Mouse (Mus musculus): ENCODE results near the gene Lrrc1.

The Lrrc1 gene

DNA sequence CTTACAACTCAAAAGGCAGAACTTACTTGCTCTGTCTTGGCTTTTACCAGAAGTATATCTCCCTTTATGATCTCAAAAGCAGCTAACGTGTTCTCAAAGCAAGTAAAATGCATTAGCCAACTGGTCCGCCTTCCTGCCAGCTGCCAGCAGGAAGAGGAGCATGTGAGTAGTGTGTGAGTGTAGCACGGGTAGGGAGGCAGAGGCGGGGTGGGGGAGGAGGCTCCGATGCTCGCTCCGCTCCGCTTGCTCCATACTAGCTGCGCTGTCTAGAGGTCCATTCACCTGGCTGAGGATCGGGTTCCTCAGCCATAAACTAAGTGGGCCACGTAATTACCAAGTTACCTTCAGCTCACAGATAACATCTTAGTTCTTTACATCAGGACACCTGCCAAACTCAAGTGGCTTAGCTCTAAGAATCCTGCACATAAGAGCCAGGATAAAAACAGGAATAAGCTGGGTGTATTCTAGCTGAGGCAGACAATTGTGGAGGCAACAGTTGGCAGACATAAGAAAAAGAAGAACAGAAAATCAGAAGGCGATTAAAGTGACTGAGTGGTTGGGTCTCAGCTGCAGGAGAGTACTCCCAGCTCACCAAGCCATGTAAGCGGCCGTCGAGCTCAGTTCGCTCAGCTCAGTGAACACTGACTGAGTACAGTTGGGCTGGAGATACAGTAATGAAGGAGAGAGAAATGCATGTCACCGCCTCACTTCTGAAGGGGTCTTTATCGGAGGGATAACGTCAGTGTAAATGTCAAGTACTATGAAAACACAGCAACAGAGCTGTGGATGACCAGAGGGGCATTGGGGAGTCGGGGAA is 74.7 kb downstream of the Lrrc1 start:
- no peak for DNase-seq (ENCODE audit: extremely low read depth, insufficient read length, low spot score)

DNA sequence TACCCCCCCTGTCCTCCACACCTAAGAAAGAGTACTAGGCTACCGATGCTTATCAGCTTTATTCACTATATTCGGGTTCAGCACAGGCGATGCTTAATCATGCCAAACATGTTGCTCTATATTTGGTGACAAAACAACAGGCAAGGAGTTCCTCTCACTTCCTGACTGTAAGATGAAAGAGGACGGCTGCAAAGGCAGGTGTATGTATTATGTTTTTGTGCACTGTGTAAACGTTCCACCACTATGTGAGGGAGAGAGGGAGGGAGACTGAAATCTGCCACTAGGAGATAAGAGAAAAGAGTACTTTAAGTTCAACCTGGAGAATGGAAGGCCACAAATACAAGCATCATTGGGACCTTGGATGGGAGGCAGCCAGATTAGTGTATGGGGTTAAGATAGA is 77.7 kb downstream of the Lrrc1 start:
- no peak for DNase-seq (ENCODE audit: extremely low read depth, insufficient read length, low spot score)

DNA sequence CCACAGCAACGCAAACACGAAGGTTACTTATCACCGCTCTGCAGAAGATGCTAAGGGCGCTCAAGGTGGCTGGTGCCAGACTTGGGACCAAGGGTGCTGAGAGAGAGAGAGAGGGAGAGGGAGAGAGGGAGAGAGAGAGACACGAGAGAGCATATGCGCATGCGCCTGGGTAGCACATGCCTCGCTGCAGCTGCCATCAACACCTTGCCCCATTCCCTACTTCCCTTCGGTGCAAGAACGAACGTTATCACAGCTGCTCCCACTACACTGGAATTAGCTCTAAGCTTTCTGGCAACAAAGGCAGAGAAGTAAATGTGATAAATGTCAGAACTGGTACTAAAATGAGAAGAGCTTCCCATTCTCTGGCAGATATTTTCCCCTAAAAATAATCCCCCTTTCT is 79.3 kb downstream of the Lrrc1 start:
- no peak for DNase-seq (ENCODE audit: extremely low read depth, insufficient read length, low spot score)

DNA sequence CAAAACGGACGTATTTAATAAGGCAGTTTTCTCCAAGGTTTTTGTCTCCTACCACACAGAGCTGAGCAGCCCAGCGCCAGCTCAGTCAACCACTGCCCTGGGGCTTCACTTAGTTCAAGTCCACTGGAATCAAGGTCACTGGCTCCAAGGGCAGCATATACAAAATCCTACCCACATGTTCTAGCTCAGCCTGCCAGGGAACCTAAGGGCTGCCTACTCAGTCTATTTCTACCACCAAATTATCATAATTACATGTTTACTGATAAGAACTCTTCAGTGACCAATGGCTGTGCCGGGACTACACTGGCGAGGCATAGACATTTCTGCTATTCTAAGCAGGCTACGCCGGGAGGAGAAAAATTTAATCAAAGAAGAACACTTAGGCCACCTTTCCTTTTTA is 80.8 kb downstream of the Lrrc1 start:
- DNase-seq (ENCODE audit: extremely low read depth, insufficient read length, low spot score) = no peak

DNA sequence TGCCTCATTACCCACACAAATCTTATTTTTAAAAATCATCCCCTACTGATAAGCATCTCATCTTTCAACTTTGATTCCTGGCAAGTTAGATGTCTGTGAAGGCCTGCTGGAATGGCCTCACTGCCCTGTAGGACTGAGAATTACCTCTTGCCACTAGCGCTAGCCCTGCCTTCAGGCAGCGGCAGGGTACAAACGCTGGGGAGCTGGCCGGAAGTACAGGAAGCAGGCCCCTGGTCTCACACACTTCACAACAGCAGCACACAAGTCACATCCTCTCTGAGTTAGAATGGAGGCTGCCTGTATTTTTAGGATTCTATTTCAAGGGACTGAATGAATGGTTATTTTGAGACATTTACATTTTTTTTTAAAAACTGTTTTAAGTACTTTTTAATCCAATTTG is 81.5 kb downstream of the Lrrc1 start:
- DNase-seq (ENCODE audit: extremely low read depth, insufficient read length, low spot score) = no peak

DNA sequence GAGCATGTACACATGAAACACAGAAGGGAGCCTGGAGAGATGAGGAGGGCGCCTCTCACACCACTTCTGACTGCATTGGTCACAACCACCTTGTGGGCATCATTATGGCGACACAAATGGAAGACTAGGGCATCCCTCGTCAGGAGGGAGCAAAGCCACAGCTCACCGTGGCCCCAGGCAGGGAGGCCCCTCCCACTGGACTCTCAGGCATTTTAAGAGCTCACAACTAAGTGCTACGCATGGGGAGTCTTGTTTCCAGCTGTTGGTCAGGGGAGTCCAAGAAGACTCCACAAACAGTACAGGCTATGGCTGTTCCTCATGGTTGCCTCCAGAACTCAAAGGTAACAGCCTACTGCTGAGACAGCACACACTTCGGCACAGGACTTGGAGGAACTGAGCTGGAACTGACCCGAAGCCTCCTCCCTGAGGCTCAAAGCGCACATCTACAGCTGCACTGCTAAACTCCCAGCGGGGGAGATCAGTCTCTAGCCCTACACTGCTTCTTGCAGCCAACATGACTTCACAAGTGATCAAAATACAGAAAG is 83.2 kb downstream of the Lrrc1 start:
- DNase-seq (ENCODE audit: extremely low read depth, insufficient read length, low spot score) = no peak

DNA sequence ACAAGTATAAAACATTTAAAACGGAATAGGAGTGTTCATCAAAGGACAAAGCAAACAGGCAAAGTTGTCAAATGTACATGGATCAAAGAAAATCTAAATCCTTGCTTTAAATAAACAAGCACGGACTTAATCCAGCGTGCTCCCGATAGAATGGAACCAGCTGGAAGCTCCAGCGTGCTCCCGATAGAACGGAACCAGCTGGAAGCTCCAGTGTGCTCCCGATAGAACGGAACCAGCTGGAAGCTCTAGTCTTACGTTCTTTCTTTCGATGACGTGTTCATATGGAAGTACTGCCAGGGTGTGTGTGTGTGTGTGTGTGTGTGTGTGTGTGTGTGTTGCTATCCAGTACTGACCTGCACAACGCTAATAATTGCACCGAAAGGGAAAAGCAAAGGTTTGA is 84.3 kb downstream of the Lrrc1 start:
- no peak for DNase-seq (ENCODE audit: extremely low read depth, insufficient read length, low spot score)

DNA sequence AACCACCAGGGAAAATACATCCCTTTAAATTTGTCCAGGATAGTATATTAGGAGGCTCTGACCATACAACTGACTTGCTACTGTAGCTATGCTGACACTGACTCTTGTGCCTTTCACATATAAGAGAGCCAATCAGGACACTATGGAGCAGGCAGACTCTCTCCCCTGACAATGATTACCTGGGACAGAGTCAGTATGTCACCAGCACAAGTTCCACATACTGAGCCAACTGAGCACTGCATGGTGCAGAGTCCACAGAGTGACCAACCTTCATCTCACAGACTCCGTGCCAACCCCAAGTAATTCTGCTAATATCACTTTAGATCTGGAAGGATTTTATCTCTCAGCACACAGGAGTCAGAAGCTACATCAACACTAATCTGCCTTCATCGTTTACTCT is 85.3 kb downstream of the Lrrc1 start:
- DNase-seq (ENCODE audit: extremely low read depth, insufficient read length, low spot score) = no peak

DNA sequence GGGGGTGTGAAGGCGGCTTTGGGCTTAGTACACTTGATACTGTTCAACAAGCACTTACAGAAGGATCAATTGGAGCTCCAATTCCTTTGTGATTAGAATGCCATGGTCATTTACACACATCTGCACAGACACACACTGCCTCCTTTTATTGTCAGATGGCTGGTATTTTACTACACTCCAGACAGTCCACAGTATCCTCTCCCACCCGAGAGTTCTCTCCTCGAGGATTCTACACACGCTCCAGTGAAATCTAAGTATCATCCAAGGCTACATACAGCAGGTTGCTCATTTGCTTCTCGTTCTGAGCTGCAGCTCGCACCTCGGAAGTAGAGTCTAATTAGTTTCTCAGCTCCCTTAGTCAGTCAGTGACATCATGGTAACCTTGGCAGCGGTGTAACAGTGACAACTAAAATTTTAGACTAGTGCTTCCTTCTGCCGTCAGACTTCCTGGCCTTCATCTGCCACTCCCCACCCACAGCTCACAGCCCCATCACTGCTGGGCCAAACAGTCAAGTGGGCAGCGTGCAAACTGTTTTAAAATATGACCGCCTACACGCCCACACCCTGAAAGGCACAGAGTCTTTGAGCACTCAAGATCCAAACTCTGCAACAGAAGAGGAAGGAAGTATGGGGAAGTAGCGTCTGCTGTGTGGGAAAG is 88.4 kb downstream of the Lrrc1 start:
- DNase-seq (ENCODE audit: extremely low read depth, insufficient read length, low spot score) = no peak

DNA sequence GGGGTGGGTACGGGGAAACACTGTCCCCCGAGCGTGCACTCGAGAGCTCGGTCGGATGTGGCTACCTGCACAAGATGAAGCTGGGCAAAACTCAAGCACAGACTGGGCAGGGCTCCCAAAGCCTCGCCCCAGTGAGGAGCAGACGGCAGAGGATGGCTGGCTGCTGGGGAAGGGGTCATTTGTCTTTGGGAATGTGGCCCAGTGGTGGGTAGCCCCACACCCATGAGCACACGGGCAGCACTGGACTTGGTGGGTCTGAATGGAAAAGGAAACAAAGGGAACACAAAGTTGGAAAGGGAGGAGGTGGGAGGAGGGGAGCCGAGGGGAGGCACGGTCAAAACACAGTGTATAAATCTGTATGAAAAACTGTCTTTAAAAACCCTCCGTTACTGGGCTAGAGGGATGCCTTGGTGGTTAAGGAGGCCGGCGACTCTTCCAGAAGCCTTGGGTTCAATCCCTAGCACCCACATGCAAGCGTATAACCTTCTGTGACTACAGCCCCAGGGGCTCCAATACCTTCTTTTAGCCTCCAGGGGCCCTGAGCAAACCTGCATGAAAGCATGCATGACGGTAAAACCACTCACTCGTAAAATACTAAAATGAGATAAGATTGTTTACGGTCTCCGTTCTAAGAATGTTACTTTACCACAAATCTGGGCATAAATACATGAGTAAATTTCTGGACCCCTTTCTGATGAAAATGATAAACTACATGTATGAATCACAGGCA is 89.1 kb downstream of the Lrrc1 start:
- DNase-seq (ENCODE audit: extremely low read depth, insufficient read length, low spot score) = no peak

DNA sequence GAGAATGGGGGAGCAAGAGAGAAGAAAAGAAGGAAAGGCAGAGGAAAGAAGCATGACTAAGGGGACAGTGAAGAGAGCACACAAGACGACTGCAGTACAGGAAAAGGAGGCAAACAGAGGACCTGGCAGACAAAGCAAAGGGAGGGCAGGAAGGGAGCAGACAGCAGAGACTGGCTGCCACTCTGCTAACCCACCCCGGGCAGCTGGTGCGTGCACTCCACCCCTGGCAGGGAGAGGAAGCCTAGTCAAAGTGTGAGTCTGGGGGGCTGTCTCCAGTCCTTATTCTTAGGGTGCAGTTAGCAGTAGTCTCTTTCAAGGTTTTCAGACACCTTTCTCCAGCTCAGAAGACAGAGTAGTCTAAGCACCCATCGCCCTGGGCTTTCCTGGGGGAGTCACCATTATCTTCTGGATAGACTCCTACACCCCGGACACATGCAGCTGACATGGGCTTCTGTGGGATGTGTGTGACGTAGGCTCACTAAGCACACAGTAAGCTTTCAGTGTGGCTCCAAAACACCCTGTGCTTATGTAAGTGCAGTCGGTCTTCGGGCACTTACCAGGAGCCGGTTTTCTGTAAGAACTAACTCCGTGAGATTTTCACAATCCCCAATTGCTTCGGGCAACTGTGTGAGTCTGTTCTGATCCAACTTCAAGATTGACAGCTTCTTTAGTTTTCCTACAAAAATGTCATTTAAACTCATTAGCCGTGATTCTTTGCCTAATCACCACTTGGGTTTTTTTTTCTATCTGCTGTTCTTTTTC is 92.4 kb downstream of the Lrrc1 start:
- DNase-seq (ENCODE audit: extremely low read depth, insufficient read length, low spot score) = no peak

DNA sequence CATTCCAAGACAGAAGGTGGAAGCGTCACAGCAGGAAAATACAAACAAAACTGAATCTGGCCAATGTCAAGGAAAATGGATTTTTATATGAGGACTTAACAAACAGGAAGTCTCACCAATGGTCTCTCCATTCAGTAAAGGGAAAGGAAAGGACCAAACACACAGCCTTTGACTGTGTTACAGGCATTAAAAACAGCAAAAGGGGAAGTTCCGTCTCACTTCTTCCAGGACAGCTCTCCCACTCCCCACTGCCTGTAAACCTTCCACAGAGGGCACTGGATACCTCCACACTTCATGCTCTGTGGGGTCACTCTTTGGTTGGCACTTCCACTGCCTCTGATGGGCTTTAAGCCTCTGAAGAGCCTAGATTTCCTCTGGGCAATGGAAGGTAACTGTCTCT is 94.2 kb downstream of the Lrrc1 start:
- no peak for DNase-seq (ENCODE audit: extremely low read depth, insufficient read length, low spot score)

DNA sequence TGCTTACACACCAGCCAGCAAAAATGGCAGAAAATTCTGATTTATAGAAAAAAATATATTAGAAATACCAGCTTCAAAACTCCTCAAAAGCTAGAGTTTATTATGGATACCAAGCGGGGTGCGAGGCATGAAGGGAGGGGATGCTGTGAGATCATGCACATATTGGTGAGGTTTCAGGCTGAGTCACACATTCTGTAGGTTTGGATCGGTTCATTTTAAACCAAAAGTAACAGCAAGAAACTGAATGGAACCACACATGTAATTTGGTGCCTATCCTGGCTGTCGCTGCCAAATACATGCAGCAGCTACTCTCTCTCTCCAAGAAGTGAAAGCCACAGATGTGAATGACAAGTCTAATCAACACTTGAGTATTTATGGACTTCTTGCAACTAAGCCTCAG is 99.8 kb downstream of the Lrrc1 start:
- DNase-seq (ENCODE audit: extremely low read depth, insufficient read length, low spot score) = no peak

DNA sequence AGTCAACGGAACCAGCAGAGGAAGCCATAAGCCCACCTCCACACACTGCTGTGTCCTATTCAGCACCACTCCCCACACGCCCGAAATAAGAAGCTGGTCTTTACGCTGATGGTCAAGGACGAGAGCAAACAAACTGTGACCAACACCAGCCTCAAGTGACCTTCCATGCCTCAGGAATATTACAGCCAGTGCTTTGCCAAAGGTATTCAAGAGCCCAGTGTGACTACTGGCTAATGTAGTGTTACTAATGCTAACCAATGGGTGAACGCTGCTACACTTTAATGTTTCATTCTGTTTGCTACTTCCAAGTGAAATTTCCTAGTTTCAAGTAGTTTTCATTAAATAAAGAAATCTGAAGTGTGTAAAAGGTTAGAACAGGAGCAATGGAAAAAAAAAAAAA is 105.3 kb downstream of the Lrrc1 start:
- DNase-seq (ENCODE audit: extremely low read depth, insufficient read length, low spot score) = no peak

DNA sequence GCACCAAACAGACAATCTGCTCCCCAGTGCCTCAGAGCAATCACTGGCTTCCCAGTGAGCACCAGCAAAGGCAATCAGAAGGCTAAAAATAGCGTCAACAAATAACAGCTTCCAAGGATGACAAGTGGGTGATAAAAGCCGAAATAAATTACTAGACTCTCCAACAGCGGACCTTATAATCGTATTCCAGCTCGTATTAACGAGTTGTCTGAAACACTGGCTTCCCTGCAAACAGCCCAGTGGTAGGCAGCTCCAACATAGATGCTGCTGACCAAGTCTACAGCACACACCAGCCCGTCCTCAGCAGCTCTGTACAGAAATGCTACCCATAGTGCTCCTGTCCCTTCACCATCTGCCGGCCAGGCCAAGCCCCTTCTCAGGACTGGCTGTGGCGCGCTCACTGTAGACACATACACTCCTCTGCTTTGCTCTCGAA is 105.8 kb downstream of the Lrrc1 start:
- no peak for DNase-seq (ENCODE audit: extremely low read depth, insufficient read length, low spot score)

DNA sequence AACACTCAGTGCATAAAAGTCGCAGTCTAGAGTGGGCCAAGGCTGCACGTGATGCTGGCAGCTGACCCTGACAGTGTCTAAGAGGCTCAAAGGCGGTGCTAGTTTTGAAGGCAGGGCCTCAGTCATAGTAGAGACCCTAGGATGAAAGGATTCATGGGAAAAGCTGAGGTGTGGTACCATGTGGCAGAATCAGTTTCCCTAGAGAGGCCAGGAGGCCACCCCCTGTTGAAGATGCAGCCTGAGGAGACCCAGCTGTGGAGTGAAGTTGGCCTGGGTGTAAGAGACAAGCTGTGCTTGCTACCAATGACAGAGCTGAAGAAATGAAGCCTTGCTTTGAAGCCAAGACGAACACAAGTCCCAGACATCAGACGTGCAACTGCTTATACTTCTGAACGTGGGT is 107.5 kb downstream of the Lrrc1 start:
- DNase-seq (ENCODE audit: extremely low read depth, insufficient read length, low spot score) = no peak

DNA sequence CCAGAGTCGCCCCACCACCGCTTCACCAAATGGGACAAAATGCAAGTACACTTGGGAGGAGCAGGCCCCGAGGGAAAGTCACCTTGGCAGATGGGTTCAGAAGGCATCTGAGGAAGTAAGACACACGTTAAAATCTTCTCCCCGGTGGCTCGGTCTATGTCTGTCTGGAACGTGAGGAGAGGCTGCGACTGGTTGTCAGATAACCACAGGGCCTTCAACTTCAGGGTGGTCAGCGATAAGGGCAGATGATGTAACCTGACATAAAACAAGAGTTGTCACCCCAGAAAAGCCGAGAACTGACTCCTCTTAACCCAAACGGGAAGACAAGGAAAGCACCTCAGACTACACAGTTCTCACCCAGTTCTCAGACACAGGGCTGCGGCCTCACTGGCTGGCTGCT is 109.7 kb downstream of the Lrrc1 start:
- DNase-seq (ENCODE audit: extremely low read depth, insufficient read length, low spot score) = no peak

DNA sequence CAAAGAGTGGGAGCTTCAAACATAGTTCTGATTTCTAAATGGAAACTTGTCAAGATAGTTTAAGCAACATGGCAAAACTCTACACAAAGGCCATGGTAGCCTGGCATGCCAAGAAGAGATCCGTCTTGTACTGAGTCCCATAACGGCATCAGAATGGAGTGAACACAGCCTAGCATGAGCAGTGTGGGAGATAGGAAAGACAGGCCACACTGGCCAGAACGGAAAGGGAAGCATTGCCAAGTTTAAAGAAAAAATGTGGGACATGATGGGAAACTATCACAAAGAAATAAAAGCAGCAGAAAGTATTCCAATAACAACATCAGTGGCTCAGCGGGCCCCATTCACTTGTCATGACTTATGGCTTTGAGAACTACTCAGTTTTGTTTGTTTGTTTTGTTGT is 111.2 kb downstream of the Lrrc1 start:
- DNase-seq (ENCODE audit: extremely low read depth, insufficient read length, low spot score) = no peak

DNA sequence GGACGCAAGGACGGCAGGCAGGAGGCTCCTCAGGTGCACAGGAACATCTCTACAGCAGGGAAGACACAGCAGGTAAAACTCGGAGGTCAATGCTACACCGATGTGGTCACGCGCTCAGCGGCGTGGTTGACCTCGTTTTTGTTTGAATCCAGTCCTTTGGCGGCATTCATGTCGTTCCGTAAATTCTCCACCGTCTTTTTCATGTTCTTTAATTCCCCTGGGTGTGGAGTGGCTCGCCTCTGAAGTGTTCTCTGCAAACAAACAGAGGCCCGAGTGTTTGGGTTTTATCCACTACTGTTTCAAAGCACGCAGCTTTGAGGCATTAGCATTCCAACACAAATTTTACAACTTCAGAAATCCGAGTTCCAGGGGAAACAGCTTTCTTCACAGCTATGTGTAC is 112.6 kb downstream of the Lrrc1 start:
- no peak for DNase-seq (ENCODE audit: extremely low read depth, insufficient read length, low spot score)

DNA sequence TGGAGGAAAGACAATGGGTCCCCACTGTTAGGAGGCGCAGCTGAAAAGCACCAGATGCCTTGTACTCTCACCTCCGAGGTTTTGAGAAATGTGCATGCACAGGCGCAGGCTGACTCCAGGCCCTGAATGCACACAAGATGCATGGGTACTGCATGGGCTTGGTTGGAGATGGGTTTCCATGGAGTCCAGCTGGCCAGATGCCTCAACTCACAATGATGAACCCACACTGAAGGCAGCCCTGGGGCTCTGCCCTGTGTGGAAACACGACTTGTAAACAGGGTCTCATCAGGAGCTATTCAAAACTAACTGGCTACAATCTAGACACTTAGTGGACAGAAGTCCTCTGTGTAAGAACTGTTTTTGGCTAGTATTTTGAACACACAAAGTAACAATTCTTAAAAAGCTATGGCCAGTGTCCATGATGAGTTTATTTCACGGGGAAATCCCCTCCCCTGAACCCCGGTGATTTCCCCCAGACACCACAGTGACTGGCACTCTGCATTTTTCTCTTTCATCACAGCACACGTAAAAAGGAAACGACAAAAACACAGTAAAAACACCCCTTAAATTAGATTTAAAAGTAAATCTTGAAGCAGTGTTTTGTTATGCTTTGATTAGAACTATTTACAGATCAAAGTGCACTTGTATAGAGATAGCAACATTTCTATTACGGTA is 114.1 kb downstream of the Lrrc1 start:
- no peak for DNase-seq (ENCODE audit: extremely low read depth, insufficient read length, low spot score)
